Mouse (Mus musculus) left cerebral cortex, adult 9 months (tissue): ENCODE data around the gene Ret.

Experiments used
- DNase-seq, 2 experiments: peaks; one replicate each; pipeline ENCODE4 v3.0.0; 2022; ENCODE audit warnings: low spot score in 2 of 2

Ret gene

DNA sequence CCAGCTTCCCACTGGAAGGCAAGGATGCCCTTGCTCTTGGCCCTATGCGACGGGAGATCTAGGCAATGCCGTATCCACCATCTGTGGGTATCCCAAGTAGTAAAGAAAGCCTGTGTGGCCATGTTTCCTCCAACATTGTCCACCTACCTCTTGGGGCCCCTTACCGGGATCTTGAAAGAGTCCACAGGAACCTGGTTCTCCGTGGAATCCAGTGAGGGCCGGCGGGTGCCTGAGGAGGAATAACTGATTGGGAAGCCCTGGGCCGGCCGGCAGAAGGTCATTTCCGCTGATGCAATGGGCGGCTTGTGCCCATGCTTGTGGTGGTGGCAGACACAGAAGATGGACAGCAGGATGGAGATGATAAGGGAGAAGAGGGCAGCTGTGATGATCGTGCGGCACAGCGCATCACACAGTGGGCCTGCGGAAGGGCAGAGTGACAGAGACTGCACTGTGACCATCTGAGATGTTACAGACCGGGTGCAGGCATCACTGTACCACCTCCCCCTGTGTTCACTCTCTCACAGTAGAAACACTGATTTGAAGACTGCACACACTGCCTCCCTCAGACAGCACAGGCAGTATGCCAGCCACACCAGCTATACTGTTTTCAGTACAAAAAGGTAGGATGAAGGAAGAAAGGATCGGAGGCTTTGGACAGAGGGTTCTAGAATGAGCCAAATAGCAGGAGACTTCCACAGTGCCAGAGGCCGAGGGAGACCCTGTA, 24.1 kb downstream of the Ret start:
- DNase-seq, result peak in 1 of 2 experiments; percentile 27

DNA sequence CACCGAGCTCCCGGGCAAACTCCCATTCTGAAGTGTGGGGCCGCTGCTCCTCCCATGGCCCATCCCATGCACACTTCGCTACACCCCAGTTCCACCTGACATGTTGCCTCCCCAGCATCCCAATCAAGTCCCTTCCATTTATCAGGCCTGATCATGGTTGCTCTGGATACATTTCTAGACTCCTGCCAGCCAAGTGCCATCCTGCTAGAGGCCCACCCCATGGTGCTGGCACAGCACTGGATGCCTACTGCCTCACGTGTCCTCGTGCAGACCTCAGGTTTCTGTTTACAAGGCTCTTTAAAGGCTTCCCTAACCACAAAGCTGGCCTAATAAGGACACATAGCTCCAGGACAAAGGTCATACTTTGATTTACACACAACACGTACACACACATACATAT, 26.1 kb downstream of the Ret start:
- no peak for DNase-seq

GRCm38 (mm10) chr6:118168106-118168505, 29.4 kb downstream of the Ret start:
- DNase-seq, result no peak

GRCm38 (mm10) chr6:118167013-118167412, 30.5 kb downstream of the Ret start:
- no peak for DNase-seq

GRCm38 (mm10) chr6:118165516-118165915, 32.0 kb downstream of the Ret start:
- no peak for DNase-seq

DNA sequence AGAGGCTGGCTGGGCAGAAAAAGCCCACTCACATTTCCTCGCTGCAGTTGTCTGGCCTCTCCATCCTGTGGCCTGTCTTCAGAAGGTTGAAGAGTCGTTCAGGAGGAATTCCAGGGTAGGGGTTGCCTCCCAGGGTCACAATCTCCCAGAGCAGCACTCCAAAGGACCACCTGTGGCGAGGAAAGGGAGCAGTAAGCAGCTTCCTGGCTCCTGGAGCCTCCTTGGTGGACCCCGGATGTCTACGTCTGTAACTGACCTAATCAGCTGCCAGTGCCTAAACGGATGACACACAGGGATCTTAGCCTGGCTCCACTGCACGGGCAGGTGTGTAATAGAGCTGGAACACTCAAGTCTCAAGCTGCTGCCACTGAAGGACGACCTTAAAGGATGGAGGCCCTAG, 32.8 kb downstream of the Ret start:
- no peak for DNase-seq

DNA sequence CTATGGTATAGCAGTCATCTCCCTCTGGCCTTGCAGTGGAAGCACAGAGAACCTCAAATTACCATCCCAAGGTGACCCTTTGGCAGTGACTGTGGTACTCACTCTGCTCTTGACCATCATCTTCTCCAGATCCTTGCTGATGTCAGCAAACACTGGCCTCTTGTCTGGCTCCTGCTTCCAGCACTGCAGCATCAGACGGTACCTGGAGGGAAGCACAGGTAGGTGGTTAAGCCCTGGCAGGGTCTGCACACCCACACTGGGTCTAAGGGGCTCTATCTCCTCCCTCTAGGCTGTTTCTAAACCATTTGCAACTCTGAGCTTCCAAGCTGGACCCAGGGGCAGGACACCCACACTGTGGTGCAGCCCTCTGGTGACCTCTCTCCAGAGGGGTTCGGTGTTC, 34.4 kb downstream of the Ret start:
- no peak for DNase-seq

DNA sequence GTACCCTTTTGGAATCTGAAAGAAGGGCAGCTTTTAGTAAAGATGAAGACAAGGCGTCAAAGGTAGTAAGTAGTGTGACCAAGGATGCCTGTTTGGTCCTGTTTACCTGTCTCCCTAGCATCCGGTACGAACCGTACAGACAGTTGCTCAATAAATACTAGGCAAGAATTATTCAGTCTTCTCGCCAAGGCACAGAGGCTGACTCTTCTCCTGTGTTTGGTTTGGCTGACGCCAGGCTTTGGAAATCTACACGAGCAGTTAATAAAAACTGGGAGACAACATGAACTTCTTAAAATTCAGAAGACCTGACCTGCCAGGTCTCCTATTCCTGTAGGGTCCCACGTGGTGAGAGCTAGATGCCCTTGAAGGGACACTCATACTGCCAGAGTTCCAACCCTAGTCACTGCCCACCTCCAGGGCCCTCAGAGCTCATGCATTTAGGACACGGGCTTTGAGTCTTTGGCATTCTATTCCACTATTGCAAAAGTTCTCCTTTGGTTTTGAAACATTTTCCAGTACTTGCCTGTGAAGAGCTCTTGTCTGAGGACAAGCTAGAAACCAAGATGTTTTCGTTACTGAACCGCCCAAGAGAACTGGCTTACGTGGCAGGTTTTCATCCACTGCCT, 34.9 kb downstream of the Ret start:
- DNase-seq, result no peak

DNA sequence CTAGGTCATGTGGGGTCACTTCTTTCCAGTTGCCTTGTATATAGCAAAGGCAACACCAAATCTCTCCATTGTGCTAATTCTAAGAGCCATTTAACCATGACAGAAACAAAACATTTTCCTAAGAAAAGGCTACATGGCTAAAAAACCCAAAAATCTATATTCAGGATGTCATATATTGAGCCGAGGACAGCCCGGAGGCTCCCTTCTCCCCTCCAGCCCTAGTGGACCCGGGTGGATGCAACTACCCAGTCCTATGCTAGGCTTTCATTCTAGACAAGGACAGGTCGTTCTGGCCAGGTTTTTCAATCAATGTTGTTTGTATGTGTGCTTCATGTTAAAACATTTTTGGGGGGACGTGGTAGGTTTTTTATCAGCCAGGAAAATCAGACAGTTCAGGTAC, 44.4 kb downstream of the Ret start:
- no peak for DNase-seq

GRCm38 (mm10) chr6:118150988-118151387, 46.5 kb downstream of the Ret start:
- DNase-seq, result no peak

- DNase-seq, result no peak
These were observed 47.0 kb downstream of the Ret start for GRCm38 (mm10) chr6:118150538-118150937.

DNA sequence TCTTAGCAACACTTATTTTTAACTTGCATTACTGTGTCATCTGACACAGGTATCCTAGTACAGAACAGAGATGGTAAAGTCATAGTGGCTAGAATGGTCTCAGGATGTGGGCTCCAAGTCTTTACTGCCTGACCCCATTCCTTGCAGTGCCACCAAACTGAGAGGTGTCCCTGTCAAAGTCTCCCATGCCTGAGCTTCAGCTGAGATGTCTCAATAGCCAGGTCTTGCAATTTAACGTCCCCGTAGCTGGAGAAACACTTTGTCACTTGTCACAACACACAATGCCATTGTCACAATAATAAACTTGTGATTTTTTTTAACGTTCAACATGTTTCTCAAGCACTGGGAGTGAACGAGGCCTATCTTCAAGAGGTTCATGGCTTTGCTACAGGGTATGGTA, 47.4 kb downstream of the Ret start:
- no peak for DNase-seq

DNA sequence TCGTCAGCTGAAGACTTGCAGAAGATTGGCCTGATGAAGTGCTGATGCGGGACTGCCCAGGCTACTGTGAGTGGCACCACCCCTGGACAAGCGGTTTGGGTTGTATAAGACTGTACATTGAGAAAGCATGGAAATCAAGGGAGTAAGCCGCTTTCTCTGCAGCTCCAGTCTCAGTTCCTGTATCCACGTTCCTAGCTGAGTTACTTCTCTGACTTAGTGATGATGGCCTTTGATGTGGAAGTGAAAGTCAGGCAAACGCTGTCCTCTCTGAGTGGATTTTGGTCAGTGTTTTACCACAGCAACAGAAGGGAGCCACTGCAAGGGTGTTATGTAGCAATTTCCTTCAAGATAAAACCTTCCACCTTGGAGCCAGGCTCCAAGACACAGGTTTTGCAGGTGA, 56.6 kb downstream of the Ret start:
- DNase-seq, result no peak

DNA sequence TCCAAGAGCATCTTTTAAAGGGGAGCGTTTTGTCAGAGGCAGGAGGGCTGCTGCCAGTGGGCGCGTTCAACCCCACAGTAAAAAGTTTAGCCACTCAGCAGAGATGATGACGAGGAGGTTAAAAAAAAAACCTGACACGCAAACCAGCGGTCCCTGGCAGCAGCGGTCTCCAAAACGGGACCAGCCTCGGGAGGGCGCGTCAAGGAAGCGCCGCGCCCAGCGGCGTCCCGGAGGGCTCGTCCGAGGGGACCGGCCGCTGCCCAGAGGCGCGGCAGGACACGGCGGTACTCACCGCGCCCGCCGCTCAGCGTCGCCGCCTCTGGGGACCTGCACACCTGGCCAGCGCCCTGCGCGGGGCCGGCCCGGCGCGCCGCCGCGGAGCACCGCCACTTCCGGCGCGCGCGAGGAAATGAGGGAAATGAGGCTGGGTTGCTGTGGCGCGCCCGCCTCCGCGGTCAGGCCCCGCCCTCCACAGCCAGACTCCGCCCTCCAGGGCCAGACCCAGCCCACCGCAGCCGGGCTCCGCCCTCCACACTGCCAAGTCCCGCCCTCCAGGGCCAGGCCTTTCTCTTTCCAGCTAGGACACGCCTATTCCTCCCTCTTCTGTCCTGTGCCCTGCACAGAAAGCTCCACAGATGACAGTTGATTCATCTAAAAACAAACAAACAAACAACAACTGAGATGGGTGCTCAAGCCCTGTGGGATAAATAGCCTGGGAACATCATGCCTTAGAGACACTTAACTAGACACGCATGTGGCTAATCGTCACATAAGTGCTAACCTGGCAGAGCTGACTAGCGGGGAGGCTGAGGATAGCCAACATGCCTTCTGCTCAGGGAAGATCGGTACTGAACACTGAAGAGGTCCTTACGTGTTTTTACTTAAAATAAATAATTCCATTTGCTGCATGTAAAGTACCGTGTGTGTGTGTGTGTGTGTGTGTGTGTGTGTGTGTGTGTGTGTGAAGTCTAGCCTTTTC, 58.5 kb downstream of the Ret start, which contains the start of gene Csgalnact2:
Gene Csgalnact2, minus strand, starts transcription at position 410 of the 979 bp plus-strand sequence.
- DNase-seq, result peak; percentile 73 to 93

DNA sequence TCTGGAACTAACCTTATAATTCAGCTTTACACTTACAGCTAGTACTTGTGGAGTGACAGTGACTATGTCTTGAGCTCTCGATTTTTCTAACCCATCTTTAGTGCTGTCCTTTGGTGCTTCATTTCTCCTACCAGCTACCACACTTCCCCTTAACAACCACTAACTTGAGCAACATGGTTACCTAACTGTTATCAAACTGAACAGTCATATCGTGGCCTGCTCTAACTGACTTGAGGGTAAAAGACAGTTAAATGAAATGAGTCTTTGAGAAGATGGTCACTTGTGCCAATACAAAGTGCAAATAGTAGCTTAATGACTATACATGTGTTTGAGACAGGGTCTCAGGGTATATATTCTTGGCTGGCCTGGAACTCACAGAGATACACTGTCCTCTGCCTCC, 60.4 kb downstream of the Ret start:
- DNase-seq, result no peak

GRCm38 (mm10) chr6:118134461-118134860, 63.1 kb downstream of the Ret start:
- DNase-seq, result no peak

GRCm38 (mm10) chr6:118130022-118130421, 67.5 kb downstream of the Ret start:
- DNase-seq, result no peak

- DNase-seq, result no peak
These were observed 69.6 kb downstream of the Ret start for GRCm38 (mm10) chr6:118127827-118128487.

GRCm38 (mm10) chr6:118127198-118127597, 70.3 kb downstream of the Ret start:
- DNase-seq, result no peak

DNA sequence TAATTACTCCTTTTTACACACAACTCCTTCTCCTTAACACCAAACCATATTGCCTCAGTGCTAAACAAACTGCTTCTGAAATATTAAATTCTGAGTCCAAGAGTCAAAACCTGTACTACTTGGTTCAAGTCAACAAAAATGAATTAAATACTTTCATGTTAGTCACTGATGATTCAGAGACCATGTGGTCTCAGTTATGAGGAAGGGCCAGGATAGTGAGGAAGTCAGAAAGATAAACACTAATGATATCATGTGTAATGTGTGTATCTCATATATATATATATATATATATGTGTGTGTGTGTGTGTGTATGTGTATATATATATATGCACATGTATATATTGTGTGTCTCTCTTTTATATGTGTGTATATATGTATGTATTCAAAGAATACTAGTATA, 70.9 kb downstream of the Ret start:
- DNase-seq, result no peak

DNA sequence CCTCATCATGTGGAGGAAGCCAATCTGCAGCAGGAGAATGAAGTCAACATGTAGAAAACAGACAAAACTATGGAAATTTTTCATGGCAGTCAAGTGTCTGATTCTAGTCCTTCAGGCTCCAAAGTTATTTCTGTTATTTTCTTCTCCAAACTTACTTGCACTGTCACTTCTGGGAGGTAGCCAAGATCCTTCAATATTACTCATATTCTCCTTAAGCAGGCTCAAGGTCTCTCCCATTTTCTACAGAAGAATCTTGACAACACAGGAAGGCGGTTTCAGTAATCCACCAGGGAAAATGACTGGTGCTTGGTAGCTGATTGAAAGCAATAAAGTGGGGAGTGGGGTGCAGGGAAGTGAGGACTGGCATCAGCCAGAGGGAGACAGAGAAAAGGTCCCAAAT, 74.8 kb downstream of the Ret start:
- DNase-seq, result no peak

DNA sequence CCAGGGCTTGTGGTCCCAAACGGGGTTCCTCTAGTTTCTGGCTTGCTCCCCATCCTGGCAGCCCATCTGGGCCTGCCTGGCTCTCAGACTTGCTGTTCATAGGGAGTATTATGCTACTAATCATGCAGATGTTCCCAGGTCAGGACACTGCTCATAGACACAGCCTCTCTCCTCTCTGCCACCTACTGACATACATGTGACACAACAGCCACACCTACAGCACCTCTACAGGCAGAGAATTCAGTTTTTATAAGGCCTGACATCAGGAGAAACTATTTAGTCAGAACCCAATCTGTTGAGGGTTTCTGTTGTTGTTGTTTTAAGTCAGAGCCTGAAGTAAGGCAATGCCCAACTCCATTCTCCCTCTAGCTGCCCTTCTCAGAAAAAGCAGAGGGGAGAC, 85.7 kb downstream of the Ret start:
- no peak for DNase-seq
